Mouse (Mus musculus) gastrocnemius, adult 8-10 months (tissue): ENCODE measurements around the gene S100pbp. TPM values are rescaled to one million over a fixed set of nuclear protein-coding genes. Genes with fewer than 3 reads are reported as not detected.

Source experiments
- DNase-seq, 2 experiments: peaks; one replicate each; pipeline ENCODE4 v3.0.0; 2022; ENCODE audit warnings: low spot score in 2 of 2
- total RNA-seq, 4 experiments: library from RNA; stranded (reverse); gene quantifications; 2 replicates each; pipeline ENCODE4 v1.2.4; 2022

The S100pbp gene
- total RNA-seq, 4 experiments from 2014 or later, result 3.8 to 4.6 (median 4.4) TPM

GRCm38 (mm10) chr4:129157541-129157940 is 32.0 kb downstream of the S100pbp start:
- no peak for DNase-seq

- DNase-seq, result no peak
These were observed 38.2 kb downstream of the S100pbp start for GRCm38 (mm10) chr4:129151276-129151811.

DNA sequence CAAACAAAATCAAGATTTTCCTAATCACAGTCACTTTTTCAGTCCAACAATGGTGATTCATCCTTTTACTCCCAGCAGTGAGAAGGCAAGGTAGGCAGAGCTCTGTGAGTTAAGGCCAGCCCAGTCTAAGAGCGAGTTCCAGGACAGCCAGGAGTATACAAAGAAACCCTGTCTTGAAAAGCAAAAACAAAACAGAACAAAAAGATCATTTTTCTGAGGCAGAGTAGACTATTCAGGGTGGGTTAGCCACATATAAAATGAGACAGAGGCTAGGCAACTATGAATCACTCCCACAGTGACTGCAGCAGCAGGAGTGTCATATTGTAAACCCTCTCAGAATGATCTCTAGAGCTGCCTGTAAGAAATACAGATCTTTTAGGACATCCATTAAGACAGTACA is 40.2 kb downstream of the S100pbp start:
- DNase-seq, result no peak

- no peak for DNase-seq
These were observed 41.9 kb downstream of the S100pbp start for GRCm38 (mm10) chr4:129147552-129148103.

- no peak for DNase-seq
These were observed 43.1 kb downstream of the S100pbp start for GRCm38 (mm10) chr4:129146392-129146791.

- no peak for DNase-seq
These were observed 43.6 kb downstream of the S100pbp start for GRCm38 (mm10) chr4:129145943-129146342.

GRCm38 (mm10) chr4:129145411-129145810 is 44.1 kb downstream of the S100pbp start:
- DNase-seq, result no peak

- no peak for DNase-seq
These were observed 44.8 kb downstream of the S100pbp start for GRCm38 (mm10) chr4:129144401-129145367.

DNA sequence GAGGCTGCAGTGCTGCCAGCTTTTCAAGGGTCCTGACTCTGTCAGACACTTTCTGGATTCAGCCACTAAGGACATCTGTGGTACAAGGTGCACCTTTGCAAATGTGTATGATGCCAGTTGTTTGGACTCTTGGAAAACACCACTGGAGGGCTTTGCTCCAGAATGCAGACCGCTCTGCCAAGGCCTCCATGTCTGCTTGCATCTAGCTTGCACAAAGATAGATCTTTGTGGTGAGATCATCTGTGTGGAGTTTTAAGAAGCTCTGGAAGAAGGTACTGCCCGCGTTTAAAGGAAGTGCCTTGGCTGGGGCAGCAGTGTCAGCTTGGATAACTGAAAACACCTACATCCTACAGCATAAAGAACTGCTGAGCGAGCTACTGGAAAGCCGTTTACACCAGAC is 46.0 kb downstream of the S100pbp start:
- DNase-seq, result no peak

DNA sequence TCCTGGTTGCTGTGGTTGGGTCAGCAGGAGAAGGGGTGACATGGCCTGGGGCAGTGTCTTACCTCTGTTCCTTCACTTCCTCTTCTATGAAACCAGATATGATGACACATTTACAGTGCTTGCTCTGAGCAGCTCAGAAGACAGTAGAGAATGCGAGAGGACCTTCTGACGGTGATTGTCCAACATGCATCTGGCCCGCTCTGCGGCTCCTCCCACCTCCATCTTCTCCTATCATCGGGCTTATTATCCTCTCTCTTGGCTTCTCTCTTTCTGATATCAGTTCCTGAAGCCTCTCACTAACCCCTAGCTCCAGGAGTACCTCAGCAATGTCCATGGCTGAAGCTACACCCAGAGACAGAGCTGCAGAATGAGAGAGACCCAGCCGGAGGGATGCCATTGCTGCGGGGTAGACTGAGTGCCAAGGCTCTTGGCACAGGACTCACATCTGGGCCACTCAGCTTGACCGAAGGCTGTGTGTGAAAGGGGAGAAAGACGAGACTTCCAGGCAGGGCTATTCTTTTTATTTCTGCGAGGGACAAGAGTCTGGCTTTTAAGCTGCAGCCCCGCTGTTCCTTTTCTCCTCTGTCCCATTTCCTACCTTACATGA is 47.0 kb downstream of the S100pbp start:
- DNase-seq, result no peak

DNA sequence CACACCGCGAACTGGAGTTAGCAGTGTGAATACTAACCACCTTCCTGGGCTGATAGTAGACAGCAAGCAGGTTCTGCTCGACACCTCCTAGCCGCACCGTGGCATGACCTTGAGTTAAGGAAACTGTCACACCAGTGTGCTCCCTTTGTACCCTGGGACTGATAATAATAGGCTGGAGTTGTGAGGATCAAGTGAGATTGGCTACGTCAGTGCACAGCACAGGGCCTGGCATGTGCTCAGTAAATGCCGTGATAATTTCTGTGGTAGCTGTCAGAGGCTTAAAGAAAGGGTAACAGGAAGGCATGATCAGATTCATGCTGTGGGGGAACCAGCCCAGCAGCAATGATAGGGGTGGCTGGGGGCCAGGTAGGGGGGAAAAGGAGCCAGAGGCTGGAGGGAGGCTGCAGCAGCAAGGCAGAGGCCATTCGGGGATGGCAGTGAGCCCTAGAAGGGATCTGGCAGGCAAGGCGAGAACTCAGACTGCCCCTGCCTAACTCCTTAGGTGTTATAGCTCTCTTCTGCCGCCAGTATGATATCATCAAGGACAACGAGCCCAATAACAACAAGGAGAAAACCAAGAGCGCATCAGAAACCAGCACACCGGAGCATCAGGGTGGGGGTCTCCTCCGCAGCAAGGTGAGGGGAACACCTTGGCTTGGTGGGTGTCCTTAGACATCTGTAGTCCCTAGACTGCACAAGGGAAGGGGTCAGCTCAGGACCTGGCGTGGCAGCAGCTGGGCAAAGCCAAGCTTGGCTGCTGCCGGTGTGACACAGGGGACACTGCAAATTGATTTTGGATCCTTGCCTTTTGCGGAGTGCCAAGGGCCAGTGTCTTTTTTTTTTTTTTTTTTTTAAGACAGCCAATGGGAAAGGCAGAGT is 47.7 kb downstream of the S100pbp start:
- DNase-seq, result no peak

- DNase-seq, result no peak
These were observed 48.7 kb downstream of the S100pbp start for GRCm38 (mm10) chr4:129140808-129141207.

DNA sequence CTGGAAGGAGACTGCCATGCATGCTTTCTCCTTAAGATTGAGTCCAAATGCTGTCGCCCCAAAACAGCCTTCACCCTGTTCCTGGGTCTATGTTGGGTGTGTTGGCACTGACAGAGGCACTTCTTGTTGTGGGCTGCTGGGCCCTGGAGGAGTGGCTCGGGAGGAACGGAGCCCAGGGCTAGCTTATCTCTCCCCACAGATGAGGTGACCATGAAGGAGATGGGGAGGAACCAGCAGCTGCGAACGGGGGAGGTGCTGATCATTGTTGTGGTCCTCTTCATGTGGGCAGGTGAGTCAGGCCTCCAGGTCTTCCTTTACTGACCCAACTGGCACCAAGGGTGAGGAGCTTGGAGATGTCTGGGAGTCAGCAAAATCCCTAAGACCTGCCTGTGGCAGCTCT is 49.9 kb downstream of the S100pbp start:
- no peak for DNase-seq

- no peak for DNase-seq
These were observed 51.9 kb downstream of the S100pbp start for GRCm38 (mm10) chr4:129137392-129138321.

DNA sequence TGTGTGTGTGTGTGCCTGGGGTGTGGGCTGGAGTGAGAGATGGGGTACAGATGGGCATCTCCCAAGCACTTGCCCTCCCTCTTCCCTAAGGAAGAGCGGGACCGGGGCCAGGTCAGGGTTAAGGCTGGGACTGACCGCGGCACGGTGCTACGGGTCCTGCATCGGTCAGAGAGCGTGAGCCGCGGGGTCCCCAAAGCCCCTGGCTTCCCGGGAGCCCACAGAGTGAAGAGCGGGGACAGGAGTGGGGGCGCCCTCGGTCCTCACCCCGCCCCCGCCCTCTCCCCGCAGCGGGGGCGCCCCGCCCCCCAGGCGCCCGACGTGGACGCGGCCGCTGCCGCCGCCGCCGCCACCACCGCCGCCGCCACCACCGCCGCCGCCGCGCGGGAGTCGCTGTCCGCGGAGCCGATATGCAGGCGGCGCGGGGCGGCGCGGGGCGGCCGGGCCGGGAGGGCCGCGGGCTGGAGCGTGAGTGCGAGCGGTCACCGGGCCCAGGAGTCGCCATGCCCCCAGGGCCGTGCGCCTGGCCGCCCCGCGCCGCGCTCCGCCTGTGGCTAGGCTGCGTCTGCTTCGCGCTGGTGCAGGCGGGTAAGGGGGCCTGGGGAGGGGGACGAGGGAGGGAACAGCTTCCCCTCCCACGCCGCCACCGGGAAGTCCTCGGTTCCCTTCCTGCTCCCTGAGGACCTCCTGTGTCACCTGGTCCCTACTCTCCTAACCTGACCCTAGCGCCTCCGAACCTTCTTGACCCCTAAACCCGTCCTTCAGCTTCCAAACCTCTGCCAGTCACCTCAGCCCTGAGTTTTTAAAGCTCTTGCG is 52.7 kb downstream of the S100pbp start, which contains the start of gene Fndc5:
Fndc5 (plus strand) TSS at position 421 of the 813 bp plus-strand sequence.
- DNase-seq, result no peak

GRCm38 (mm10) chr4:129136189-129136578 is 53.3 kb downstream of the S100pbp start:
- DNase-seq, result no peak

- no peak for DNase-seq
These were observed 53.9 kb downstream of the S100pbp start for GRCm38 (mm10) chr4:129135637-129136036.

DNA sequence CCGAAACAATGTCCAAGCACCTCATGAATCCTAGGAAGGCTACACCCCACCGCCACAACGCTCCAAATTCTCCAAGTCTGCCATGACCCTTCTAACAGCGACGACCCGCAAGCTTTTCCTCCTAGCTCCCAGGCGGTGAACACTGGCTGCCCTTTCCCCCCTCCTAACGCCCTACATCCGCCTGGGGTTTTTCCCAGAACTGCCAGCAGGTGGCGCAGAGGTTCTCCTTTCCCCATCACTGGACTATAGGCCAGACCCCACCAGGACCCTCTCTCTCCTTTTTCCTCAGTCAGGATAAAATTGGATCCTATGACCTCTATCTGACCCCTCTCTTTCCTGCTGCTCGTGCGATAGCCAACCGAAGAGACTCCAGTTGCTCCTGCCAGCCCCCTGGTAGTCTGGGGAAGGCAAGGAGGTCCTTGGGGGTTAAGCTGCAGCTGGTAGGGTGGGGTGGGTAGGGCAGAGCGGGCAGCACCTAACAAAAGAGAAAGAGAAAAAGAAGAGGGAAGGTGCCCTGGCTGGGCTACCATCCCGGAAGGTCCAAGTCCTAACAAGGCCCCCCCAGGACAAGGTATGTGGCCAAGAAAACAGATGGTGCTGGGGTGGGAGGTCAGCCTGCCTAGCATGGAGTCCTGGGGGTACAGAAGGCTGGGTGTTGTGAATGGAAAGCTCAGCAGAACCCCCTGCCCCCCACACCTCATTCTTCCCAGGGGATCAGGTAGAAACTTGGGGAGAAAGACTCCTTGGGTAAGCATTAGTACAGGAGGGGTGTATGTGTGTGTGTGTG is 54.5 kb downstream of the S100pbp start:
- DNase-seq, result peak; percentile 44 to 47
